Mouse (Mus musculus) liver, embryonic 13.5 days (tissue): ENCODE results near the gene Gm10840. TPM values are rescaled to one million over a fixed set of nuclear protein-coding genes. Genes with fewer than 3 reads are reported as not detected.
"Not testable (repeated sequence)": the region's sequence is repeated elsewhere in the genome, so short reads cannot be mapped to it uniquely, and the experiment has no call there.

Experiments used
- ATAC-seq: fragments of 200-750 bp; cut with Nextera tagmentation; 2 replicates; pipeline ENCODE4 v1.8.0; 2017; ENCODE audit warnings: low read depth, mild to moderate bottlenecking, moderate number of reproducible peaks, moderate library complexity
- DNase-seq: peaks from one replicate; pipeline ENCODE4 v3.0.0; 2022
- H3K27ac ChIP-seq: fragments of 300-500 bp; sonication (generic); 2 replicates; pipeline ENCODE4 v1.5.1; 2015; ENCODE audit warnings: moderate library complexity, mild to moderate bottlenecking, inconsistent platforms
- H3K27me3 ChIP-seq: fragments of 300-500 bp; sonication (generic); 2 replicates; pipeline ENCODE4 v1.6.1; 2015; ENCODE audit warnings: mild to moderate bottlenecking, inconsistent platforms
- H3K36me3 ChIP-seq: fragments of 300-500 bp; sonication (generic); 2 replicates; pipeline ENCODE4 v1.6.1; 2015; ENCODE audit warnings: mild to moderate bottlenecking, inconsistent platforms
- H3K4me1 ChIP-seq: fragments of 300-500 bp; sonication (generic); replicated peaks from 2 replicates; pipeline ENCODE4 v1.6.1; 2015; ENCODE audit warnings: inconsistent platforms
- H3K4me2 ChIP-seq: fragments of 300-500 bp; sonication (generic); 2 replicates; pipeline ENCODE4 v1.6.1; 2015; ENCODE audit warnings: inconsistent platforms, mild to moderate bottlenecking, moderate library complexity
- H3K4me3 ChIP-seq: fragments of 300-500 bp; sonication (generic); replicated peaks from 2 replicates; pipeline ENCODE4 v1.5.1; 2015; ENCODE audit warnings: mild to moderate bottlenecking, inconsistent platforms
- H3K9ac ChIP-seq: fragments of 300-500 bp; sonication (generic); 2 replicates; pipeline ENCODE4 v1.6.1; 2015; ENCODE audit warnings: mild to moderate bottlenecking, inconsistent platforms
- H3K9me3 ChIP-seq: fragments of 300-500 bp; sonication (generic); replicated peaks from 2 replicates; pipeline ENCODE4 v1.6.1; 2016; ENCODE audit warnings: inconsistent platforms
- WGBS: fragments of 180-500 bp; shearing (Covaris S2); methylation state at CpG from one replicate; pipeline ENCODE4 v1.1.7; 2015; ENCODE audit not compliant: insufficient replicate concordance; 5-methylcytosine and 5-hydroxymethylcytosine counted together
- polyA plus RNA-seq: library from polyadenylated mRNA; unstranded; fragments of >200 nt; fragmentation: Nextera tagmentation; extraction: Ambion mirVana; gene quantifications from 2 replicates; pipeline ENCODE4 v1.2.1, GENCODE M21; 2015

The Gm10840 gene
- not detected in 2 replicates for polyA plus RNA-seq

GRCm38 (mm10) chr11:106160841-106161721 is at the start of gene Gm10840, which contains the start of gene Limd2:
Gene Gm10840, plus strand, starts transcription at chr11:106160850.
Gene Limd2, minus strand, starts transcription at chr11:106160860.
- Histone ChIP-seq H3K4me3 (peak within 1 kb of the TSS; percentile 74), H3K4me1 (peaks cover 44% of the 10 kb centered on the region), H3K27ac (peak within 1 kb of the TSS; percentile 80), H3K9me3 (no peaks in the 10 kb centered on the region), H3K27me3 (peaks cover 32% of the 10 kb centered on the region), H3K36me3 (peaks cover 32% of the 10 kb centered on the region), H3K4me2 (peak within 1 kb of the TSS; percentile 96), H3K9ac (peak within 1 kb of the TSS; percentile 79)
- WGBS, result 33% methylated on average over 22 of the region's 22 CpGs
- 0 out of 2 replicates have a peak, but pooled peaks have one; percentile 22 for ATAC-seq
- no peak for DNase-seq

DNA sequence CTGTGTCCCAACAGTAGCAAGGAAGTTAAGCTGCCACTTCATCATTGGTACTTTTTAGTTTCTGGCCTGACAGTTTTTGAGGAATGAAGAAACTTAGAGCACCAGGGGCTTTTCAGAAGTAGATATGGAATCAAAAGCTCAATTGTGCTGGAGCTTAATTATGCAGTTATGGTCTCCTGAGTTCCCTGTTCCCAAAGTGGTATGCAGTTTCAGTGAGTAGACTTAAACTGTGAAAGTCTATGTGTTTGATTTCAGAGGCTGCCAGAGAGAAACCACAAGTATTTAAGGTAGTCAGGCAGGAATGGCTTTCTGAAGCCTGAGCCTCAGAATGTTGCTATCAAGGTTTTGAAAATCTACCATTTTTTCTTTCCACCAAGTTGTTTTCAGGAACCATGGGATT is 49.0 kb upstream of the Gm10840 start:
- H3K4me1 ChIP-seq, result no peaks in the 10 kb centered on the region
- no peak overlapping the region for H3K4me3 ChIP-seq
- DNase-seq (no peak), ATAC-seq (no peak)
- H3K9ac ChIP-seq, result no peak overlapping the region
- H3K27ac ChIP-seq, result no peak overlapping the region
- H3K9me3 ChIP-seq, result no peaks in the 10 kb centered on the region
- H3K36me3 ChIP-seq, result peaks cover 21% of the 10 kb centered on the region
- no peaks in the 10 kb centered on the region for H3K27me3 ChIP-seq
- no peak overlapping the region for H3K4me2 ChIP-seq

DNA sequence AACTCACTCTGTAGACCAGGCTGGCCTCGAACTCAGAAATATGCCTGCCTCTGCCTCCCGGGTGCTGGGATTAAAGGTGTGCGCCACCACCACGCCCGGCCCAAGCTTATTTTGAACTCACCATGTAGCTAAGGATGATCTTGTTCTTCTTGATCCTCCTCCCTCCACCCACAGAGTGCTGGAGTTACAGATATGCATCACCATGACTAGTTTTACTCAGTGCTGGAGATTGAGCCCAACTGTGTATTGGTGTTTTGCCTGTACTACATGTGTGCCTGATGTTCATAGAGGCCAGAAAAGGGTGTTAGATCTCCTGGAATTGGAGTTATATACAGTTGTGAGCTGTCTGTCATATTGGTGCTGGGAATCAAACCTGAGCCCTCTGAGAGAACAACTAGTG is 38.4 kb upstream of the Gm10840 start:
- no peaks in the 10 kb centered on the region for H3K9me3 ChIP-seq
- no peak overlapping the region for H3K4me2 ChIP-seq
- H3K27ac ChIP-seq, result peak overlapping the region; percentile 69
- peaks cover 11% of the 10 kb centered on the region; the same call in 1 of the 2 replicates for H3K4me1 ChIP-seq
- 58% methylated on average over 5 of the region's 5 CpGs for WGBS
- H3K4me3 ChIP-seq, result no peak overlapping the region
- H3K36me3 ChIP-seq, result peaks cover 16% of the 10 kb centered on the region; the same call in 1 of the 2 replicates
- DNase-seq (no peak), ATAC-seq (no peak)
- no peaks in the 10 kb centered on the region for H3K27me3 ChIP-seq
- no peak overlapping the region for H3K9ac ChIP-seq

DNA sequence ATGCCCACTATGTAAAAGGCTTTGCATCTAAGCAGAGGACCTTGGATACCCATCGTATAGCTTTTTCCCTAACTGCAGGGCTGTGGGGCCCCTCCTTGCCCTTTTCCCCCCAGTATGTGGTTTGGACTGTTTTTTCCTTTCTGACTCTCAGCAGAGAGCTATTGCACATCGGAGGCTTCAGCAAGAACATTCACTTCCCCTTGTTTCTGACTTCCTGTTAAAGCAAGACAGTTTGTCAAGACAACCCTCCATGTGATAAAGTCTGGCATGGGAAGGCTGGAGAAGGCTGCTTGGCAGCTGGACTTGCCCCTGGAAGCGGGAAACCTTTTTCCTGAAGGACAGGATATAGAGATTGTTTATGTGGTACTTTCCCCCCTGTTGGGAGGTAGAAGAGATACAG is 37.9 kb upstream of the Gm10840 start:
- DNase-seq (peak; percentile 8), ATAC-seq (no peak)
- peaks cover 16% of the 10 kb centered on the region; the same call in 1 of the 2 replicates for H3K36me3 ChIP-seq
- peak overlapping the region; percentile 69 for H3K27ac ChIP-seq
- WGBS, result 16% methylated on average over 3 of the region's 3 CpGs
- peaks cover 11% of the 10 kb centered on the region; the same call in 1 of the 2 replicates for H3K4me1 ChIP-seq
- no peak overlapping the region for H3K9ac ChIP-seq
- no peak overlapping the region for H3K4me2 ChIP-seq
- H3K4me3 ChIP-seq, result no peak overlapping the region
- H3K27me3 ChIP-seq, result no peaks in the 10 kb centered on the region
- H3K9me3 ChIP-seq, result no peaks in the 10 kb centered on the region

- no peak for DNase-seq
- no peak for ATAC-seq
- Histone ChIP-seq H3K27ac (no peak overlapping the region), H3K4me1 (peaks cover 20% of the 10 kb centered on the region), H3K4me3 (no peak overlapping the region), H3K4me2 (no peak overlapping the region), H3K36me3 (0 out of 2 replicates have a peak, but pooled peaks cover 9% of the 10 kb centered on the region), H3K9me3 (no peaks in the 10 kb centered on the region), H3K9ac (no peak overlapping the region), H3K27me3 (no peaks in the 10 kb centered on the region)
- 69% methylated on average over 4 of the region's 4 CpGs for WGBS
Measured at GRCm38 (mm10) chr11:106124784-106125183, 35.9 kb upstream of the Gm10840 start.

DNA sequence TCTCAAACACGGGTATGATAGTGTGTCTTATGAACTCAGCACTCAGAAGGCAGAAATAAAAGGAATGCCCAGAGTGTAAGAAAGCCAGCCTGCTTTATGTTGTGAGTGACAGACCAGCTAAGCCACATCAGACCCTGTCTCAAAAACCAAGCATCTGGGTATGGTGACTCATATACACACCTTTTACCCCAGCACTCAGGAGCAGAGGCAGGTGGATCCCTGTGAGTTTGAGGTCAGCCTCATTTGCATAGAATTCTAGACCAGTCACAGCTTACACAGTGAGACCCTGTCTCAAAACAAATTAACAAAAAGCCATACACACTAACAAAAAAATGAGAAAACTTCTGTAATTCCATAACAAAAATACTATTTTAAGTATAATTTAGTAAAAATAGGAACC is 34.8 kb upstream of the Gm10840 start:
- Histone ChIP-seq H3K9me3 (no peaks in the 10 kb centered on the region), H3K9ac (no peak overlapping the region), H3K4me3 (no peak overlapping the region), H3K36me3 (0 out of 2 replicates have a peak, but pooled peaks cover 7% of the 10 kb centered on the region), H3K27ac (no peak overlapping the region), H3K4me2 (no peak overlapping the region), H3K4me1 (peaks cover 25% of the 10 kb centered on the region), H3K27me3 (no peaks in the 10 kb centered on the region)
- no peak for ATAC-seq
- WGBS, result 57% methylated on average over 1 of the region's 1 CpGs
- DNase-seq, result no peak

GRCm38 (mm10) chr11:106126727-106127373 is 33.8 kb upstream of the Gm10840 start:
- H3K27ac ChIP-seq, H3K36me3 ChIP-seq, DNase-seq, H3K9me3 ChIP-seq, H3K27me3 ChIP-seq, H3K9ac ChIP-seq, H3K4me2 ChIP-seq, H3K4me3 ChIP-seq, ATAC-seq: not testable (repeated sequence)
- WGBS, result 86% methylated on average over 6 of the region's 6 CpGs
- peaks cover 23% of the 10 kb centered on the region for H3K4me1 ChIP-seq

DNA sequence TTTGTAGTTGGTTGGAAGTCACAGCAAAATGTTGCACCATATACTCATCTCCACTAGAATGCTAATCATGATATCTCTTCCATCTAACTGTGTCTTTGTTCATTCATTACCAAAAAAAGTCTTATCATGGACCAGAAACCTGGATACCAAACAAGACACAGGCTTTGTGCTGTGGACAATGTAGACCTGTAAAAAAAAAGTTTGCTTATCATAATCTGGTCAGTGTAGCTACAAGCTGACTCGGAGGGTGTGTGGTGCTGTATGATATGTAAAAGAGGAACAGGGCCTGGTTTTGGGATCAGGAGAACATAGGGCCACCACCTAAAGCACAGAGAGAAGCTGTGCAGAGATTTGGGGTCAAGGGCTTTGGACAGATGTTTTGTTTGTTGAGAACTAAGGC is 31.2 kb upstream of the Gm10840 start:
- 20% methylated on average over 1 of the region's 1 CpGs for WGBS
- H3K27me3 ChIP-seq, result no peaks in the 10 kb centered on the region
- DNase-seq (no peak), ATAC-seq (peak; percentile 73)
- H3K9me3 ChIP-seq, result no peaks in the 10 kb centered on the region
- 0 out of 2 replicates have a peak, but pooled peaks cover 5% of the 10 kb centered on the region for H3K36me3 ChIP-seq
- no peak overlapping the region for H3K9ac ChIP-seq
- H3K4me3 ChIP-seq, result no peak overlapping the region
- H3K4me1 ChIP-seq, result peaks cover 25% of the 10 kb centered on the region
- H3K4me2 ChIP-seq, result no peak overlapping the region
- H3K27ac ChIP-seq, result no peak overlapping the region

- H3K27ac ChIP-seq, result no peak overlapping the region
- H3K27me3 ChIP-seq, result no peaks in the 10 kb centered on the region
- WGBS, result 87% methylated on average over 5 of the region's 5 CpGs
- 0 out of 2 replicates have a peak, but pooled peaks cover 5% of the 10 kb centered on the region for H3K36me3 ChIP-seq
- ATAC-seq, result no peak
- peaks cover 40% of the 10 kb centered on the region for H3K4me1 ChIP-seq
- no peaks in the 10 kb centered on the region for H3K9me3 ChIP-seq
- no peak for DNase-seq
- H3K4me2 ChIP-seq, result no peak overlapping the region
- H3K4me3 ChIP-seq, result no peak overlapping the region
- H3K9ac ChIP-seq, result no peak overlapping the region
Measured at GRCm38 (mm10) chr11:106132516-106132915, 28.1 kb upstream of the Gm10840 start.

- Histone ChIP-seq H3K4me1 (peaks cover 30% of the 10 kb centered on the region), H3K27me3 (no peaks in the 10 kb centered on the region), H3K4me2 (peak overlapping the region; percentile 26; the same call in 1 of the 2 replicates), H3K9me3 (no peaks in the 10 kb centered on the region), H3K4me3 (no peak overlapping the region), H3K9ac (no peak overlapping the region), H3K27ac (peak overlapping the region; percentile 86), H3K36me3 (0 out of 2 replicates have a peak, but pooled peaks cover 5% of the 10 kb centered on the region)
- peak; percentile 78 for ATAC-seq
- no peak for DNase-seq
- WGBS, result 15% methylated on average over 8 of the region's 8 CpGs
Measured at GRCm38 (mm10) chr11:106134580-106135528, 25.8 kb upstream of the Gm10840 start.
